Mouse (Mus musculus) thymus, adult 2 months (tissue): ENCODE results near the gene Jmjd4. TPM values are rescaled to one million over a fixed set of nuclear protein-coding genes. Genes with fewer than 3 reads are reported as not detected.

Experiments used
- DNase-seq: peaks from one replicate; pipeline ENCODE4 v3.0.0; 2021
- H3K27ac ChIP-seq: fragments of 200-500 bp; 2 replicates; pipeline ENCODE4 v1.5.1; 2012; ENCODE audit warnings: low read length, control low read depth; ENCODE audit not compliant: control insufficient read depth, insufficient read depth
- H3K27me3 ChIP-seq: fragments of 200-500 bp; 2 replicates; pipeline ENCODE4 v1.6.1; 2012; ENCODE audit warnings: mild to moderate bottlenecking, low read length, moderate library complexity, mixed read lengths; ENCODE audit not compliant: control insufficient read depth, insufficient read depth
- H3K36me3 ChIP-seq: fragments of 200-500 bp; 2 replicates; pipeline ENCODE4 v1.6.1; 2012; ENCODE audit warnings: mild to moderate bottlenecking, low read length, moderate library complexity; ENCODE audit not compliant: control insufficient read depth, insufficient read depth
- H3K4me1 ChIP-seq: fragments of 200-500 bp; replicated peaks from 2 replicates; pipeline ENCODE4 v1.6.1; 2012; ENCODE audit warnings: low read length; ENCODE audit not compliant: control insufficient read depth, insufficient read depth
- H3K4me3 ChIP-seq: fragments of 200-500 bp; 2 replicates; pipeline ENCODE4 v1.5.1; 2012; ENCODE audit warnings: mild to moderate bottlenecking, low read length, control low read depth, moderate library complexity; ENCODE audit not compliant: control insufficient read depth, insufficient read depth
- CTCF ChIP-seq: fragments of 200-500 bp; IDR thresholded peaks from 2 replicates; pipeline ENCODE4 v1.5.1; 2012; ENCODE audit warnings: mild to moderate bottlenecking, control low read depth, low read length, moderate library complexity, borderline replicate concordance; ENCODE audit not compliant: control insufficient read depth, poor library complexity, insufficient read depth; ENCODE audit errors: extremely low read depth
- POLR2A ChIP-seq: fragments of 200-500 bp; IDR thresholded peaks from 2 replicates; pipeline ENCODE4 v1.6.1; 2012; ENCODE audit warnings: mild to moderate bottlenecking, low read length, control low read depth, moderate library complexity; ENCODE audit not compliant: control insufficient read depth, poor library complexity, insufficient read depth; ENCODE audit errors: extremely low read depth
- WGBS: fragments of 180-500 bp; shearing (Covaris S2); methylation state at CpG from one replicate; pipeline ENCODE4 v1.1.7; 2018; 5-methylcytosine and 5-hydroxymethylcytosine counted together
- polyA plus RNA-seq: library from polyadenylated mRNA; depleted of rRNA; stranded (reverse); fragments of >200 nt; gene quantifications from 2 replicates; pipeline ENCODE4 v1.2.3, GENCODE M21; 2012; rRNA removed

The Jmjd4 gene
- 16.4 and 16.9 TPM in 2 replicates for polyA plus RNA-seq

GRCm38 (mm10) chr11:59449741-59450229 is at the start of gene Jmjd4:
Jmjd4 (plus strand) TSS chr11:59450045.
- TF ChIP-seq POLR2A (peak; percentile 71), CTCF (no peak)
- peak within 1 kb of the TSS; percentile 87 for H3K4me3 ChIP-seq
- no peaks in the 10 kb centered on the region for H3K27me3 ChIP-seq
- H3K4me1 ChIP-seq = peaks cover 11% of the 10 kb centered on the region
- under 1% methylated on average over 37 of the region's 40 CpGs for WGBS
- peak within 1 kb of the TSS; percentile 57; the same call in 1 of the 2 replicates for H3K27ac ChIP-seq
- DNase-seq = peak; percentile 92
- peaks cover 14% of the 10 kb centered on the region; the same call in 1 of the 2 replicates for H3K36me3 ChIP-seq

GRCm38 (mm10) chr11:59400876-59401275 is 49.0 kb upstream of the Jmjd4 start:
- H3K27me3 ChIP-seq = no peaks in the 10 kb centered on the region
- no peak for TF ChIP-seq POLR2A
- no peak for TF ChIP-seq CTCF
- DNase-seq = no peak
- H3K4me3 ChIP-seq = no peak overlapping the region
- no peak overlapping the region for H3K27ac ChIP-seq
- H3K36me3 ChIP-seq = no peaks in the 10 kb centered on the region
- WGBS = 12% methylated on average over 2 of the region's 2 CpGs
- H3K4me1 ChIP-seq = peaks cover 42% of the 10 kb centered on the region

DNA sequence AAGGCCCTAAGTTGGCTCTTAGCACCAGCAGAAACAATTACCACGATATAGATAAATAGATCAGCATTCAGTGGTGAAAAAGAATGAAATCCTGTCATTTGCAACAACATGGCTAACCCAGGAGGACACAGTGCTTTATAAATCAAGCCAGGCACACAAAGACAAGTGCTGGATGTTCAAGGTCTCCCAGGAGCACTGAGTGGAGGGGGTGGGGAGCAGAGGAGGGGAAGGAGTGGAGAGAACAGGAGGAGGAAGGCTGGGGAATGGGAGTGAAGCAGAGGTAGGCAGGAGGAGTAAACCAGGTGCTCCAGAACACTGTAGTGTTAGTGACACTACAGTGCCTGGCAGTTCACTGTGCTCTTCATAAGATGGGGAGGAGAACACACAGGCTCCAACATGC is 44.1 kb upstream of the Jmjd4 start:
- H3K4me3 ChIP-seq = no peak overlapping the region
- H3K27me3 ChIP-seq = no peaks in the 10 kb centered on the region
- TF ChIP-seq CTCF (no peak), POLR2A (no peak)
- DNase-seq = no peak
- WGBS = 100% methylated on average over 1 of the region's 1 CpGs
- H3K36me3 ChIP-seq = no peaks in the 10 kb centered on the region
- peaks cover 7% of the 10 kb centered on the region for H3K4me1 ChIP-seq
- H3K27ac ChIP-seq = no peak overlapping the region

DNA sequence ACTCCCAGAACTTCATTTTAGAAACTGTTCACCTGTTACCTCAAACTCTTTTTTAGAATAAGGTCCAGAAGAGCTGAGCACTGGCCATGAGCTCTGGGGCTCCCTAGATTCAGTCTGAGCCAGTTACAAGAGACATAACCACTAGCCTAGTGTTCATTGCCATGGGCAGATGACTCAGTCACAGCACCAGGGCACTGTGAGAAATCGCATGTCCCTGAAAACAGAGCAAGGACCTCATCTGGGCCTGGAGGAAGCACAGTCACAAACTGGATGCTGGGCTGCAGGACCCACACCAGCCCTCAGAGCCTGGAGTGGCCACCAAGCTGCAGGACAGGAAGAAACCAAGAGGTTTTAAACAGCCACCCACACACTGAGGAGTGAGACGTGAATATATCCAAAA is 39.0 kb upstream of the Jmjd4 start:
- Histone ChIP-seq H3K27me3 (no peaks in the 10 kb centered on the region), H3K4me3 (no peak overlapping the region), H3K4me1 (peaks cover 7% of the 10 kb centered on the region), H3K27ac (no peak overlapping the region), H3K36me3 (no peaks in the 10 kb centered on the region)
- WGBS = 90% methylated on average over 2 of the region's 2 CpGs
- TF ChIP-seq POLR2A (no peak), CTCF (no peak)
- DNase-seq = no peak

- no peaks in the 10 kb centered on the region for H3K36me3 ChIP-seq
- WGBS = 90% methylated on average over 6 of the region's 6 CpGs
- H3K4me1 ChIP-seq = peaks cover 7% of the 10 kb centered on the region
- DNase-seq = no peak
- H3K27ac ChIP-seq = no peak overlapping the region
- no peaks in the 10 kb centered on the region for H3K27me3 ChIP-seq
- H3K4me3 ChIP-seq = no peak overlapping the region
- no peak for TF ChIP-seq POLR2A
- no peak for TF ChIP-seq CTCF
These were observed 37.8 kb upstream of the Jmjd4 start for GRCm38 (mm10) chr11:59412058-59412457.

DNA sequence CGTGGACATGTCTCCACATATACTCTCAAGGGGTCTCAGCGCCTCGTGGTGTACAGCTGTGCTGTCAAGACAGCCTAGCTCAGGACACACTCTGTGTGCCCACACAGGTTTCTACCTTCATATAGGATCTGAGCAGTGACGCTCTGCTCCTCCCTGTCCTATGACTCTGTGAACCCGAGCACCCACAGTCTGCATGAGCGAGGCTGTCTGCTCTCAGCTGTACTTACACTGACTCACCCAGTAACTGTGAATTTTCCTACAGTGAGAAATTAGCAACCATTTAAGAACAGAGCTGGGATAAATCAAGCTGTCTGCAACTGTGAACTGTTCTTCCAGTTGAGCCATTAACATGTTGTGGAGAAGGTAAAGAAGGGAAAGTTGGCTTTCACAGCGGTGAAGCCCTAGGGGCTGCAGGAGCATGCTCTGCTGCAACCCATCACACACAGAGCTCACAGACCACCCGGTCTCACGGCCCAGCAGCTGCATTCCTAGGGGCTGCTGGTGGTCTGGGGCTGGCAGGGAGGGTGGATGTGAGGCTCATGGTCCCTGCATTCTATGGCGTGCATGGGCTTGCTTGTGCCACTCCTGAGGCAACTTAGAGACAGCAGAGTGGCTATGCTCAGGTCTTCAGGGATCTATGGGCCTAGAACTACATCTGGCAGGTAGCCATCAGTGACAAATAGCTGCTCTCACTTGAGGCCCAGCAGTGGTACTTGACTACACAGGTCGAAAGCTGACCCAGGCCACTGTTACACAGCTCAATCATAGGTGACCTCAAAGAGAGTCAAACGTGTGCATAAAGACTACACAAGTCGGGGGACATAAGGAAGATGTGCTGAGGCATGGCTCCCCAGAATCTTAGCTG is 36.6 kb upstream of the Jmjd4 start:
- no peak overlapping the region for H3K4me3 ChIP-seq
- no peaks in the 10 kb centered on the region for H3K27me3 ChIP-seq
- WGBS = 90% methylated on average over 13 of the region's 13 CpGs
- TF ChIP-seq POLR2A (no peak), CTCF (no peak)
- H3K4me1 ChIP-seq = peaks cover 8% of the 10 kb centered on the region
- no peaks in the 10 kb centered on the region for H3K36me3 ChIP-seq
- H3K27ac ChIP-seq = no peak overlapping the region
- DNase-seq = no peak
